In the genomic region with DNA sequence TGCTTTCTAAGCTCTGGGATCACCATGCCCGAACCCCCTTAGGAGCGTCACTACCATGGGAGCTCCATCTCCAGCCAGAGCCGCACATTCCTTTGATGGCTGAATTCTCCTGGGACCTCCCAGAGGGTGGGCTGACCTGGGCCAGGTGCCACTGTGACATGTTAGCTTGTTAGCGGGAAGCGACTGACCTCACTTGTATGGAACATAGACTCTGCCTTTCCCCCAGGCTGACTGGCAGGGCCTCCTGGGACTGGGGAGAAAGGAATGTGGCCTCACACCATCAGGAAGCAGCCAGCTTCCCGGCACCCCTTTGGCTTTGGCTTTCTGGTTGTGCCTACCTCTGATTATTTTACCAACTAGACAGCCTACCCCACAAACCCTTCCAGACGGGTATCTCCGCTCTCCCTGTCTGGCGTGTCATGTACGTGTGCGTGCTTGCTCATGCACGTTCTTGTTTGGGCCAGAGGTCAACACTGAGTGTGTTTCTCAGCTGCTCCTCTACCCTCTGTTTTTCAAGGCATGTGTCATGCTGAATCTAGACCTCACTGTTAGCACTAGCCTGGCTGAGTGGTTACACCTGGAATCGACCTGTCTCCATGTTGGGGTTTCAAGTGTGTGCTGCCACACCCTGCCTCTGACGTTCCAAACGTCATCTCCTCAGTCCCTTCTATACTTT, we compare ENCODE assay signal across 10 mouse cellular contexts.
DNase-seq lines count a peak whose midpoint lies in the region; ATAC-seq and TF ChIP-seq lines count a peak whose summit lies in the region.
"Had no signal": no experiment of that assay in that cellular context is flagged by ENCODE, and none has a peak within 500 bp of the region (broad histone marks: within the 10 kb centered on the region; RNA-seq: fewer than 3 reads in every experiment).

No protein-coding gene starts in this region.

- peaks cover 12% of the 10 kb centered on the region; the same call in 1 of the 2 replicates for H3K27me3 ChIP-seq in lung, embryonic 16.5 days (ENCODE audit: control insufficient read depth, insufficient read depth, low read depth, low read length)
- H3K27me3 ChIP-seq in heart, embryonic 13.5 days (replicated peaks): no peaks in the 10 kb centered on the region
- no peaks in the 10 kb centered on the region for H3K27me3 ChIP-seq in stomach, embryonic 15.5 days (replicated peaks)

- no peak for ATAC-seq in lung, embryonic 16.5 days (ENCODE audit: low read depth)
- no peak for ATAC-seq in heart, embryonic 13.5 days (ENCODE audit: extremely low read depth, insufficient number of reproducible peaks, low FRiP score, low TSS enrichment)
- ATAC-seq in stomach, embryonic 15.5 days (ENCODE audit: insufficient read depth, low FRiP score, low read depth): no peak
- ATAC-seq: forebrain, embryonic 16.5 days had no signal

- no peaks in the 10 kb centered on the region for H3K9me3 ChIP-seq in lung, embryonic 16.5 days (ENCODE audit: control insufficient read depth, low read length)
- H3K9me3 ChIP-seq in heart, embryonic 13.5 days: no peaks in the 10 kb centered on the region
- no peaks in the 10 kb centered on the region for H3K9me3 ChIP-seq in stomach, embryonic 15.5 days

- peaks cover 51% of the 10 kb centered on the region for H3K4me1 ChIP-seq in lung, embryonic 16.5 days (replicated peaks; ENCODE audit: control insufficient read depth, insufficient read depth, low read length)
- H3K4me1 ChIP-seq in lung, adult 2 months (ENCODE audit: control insufficient read depth, insufficient read depth, low read length): peaks cover 25% of the 10 kb centered on the region
- H3K4me1 ChIP-seq in heart, embryonic 13.5 days: peaks cover 89% of the 10 kb centered on the region
- peaks cover 41% of the 10 kb centered on the region for H3K4me1 ChIP-seq in stomach, embryonic 15.5 days

- TF ChIP-seq POLR2A in lung, adult 2 months (IDR thresholded peaks at IDR 0.05; ENCODE audit: borderline replicate concordance, extremely low read depth, low read depth, low read length): no peak

- H3K4me2 ChIP-seq in lung, embryonic 16.5 days (ENCODE audit: low read depth, low read length): no peak overlapping the region
- H3K4me2 ChIP-seq in heart, embryonic 13.5 days: no peak overlapping the region
- no peak overlapping the region for H3K4me2 ChIP-seq in stomach, embryonic 15.5 days

- 0 out of 2 replicates have a peak, but pooled peaks cover 4% of the 10 kb centered on the region for H3K36me3 ChIP-seq in lung, embryonic 16.5 days (ENCODE audit: control insufficient read depth, insufficient read depth, low read length)
- H3K36me3 ChIP-seq in heart, embryonic 13.5 days: peaks cover 42% of the 10 kb centered on the region
- peaks cover 10% of the 10 kb centered on the region for H3K36me3 ChIP-seq in stomach, embryonic 15.5 days

- no peak for TF ChIP-seq CTCF in lung, adult 2 months (IDR thresholded peaks at IDR 0.05; ENCODE audit: insufficient read depth, low read length)

- DNase-seq in lung, adult 2 months: no peak
- DNase-seq in kidney, postnatal 14 days: peak; percentile 53
- no peak for DNase-seq in thymus, postnatal 0 days (ENCODE audit: low spot score)
- DNase-seq in cerebellum, adult 11-12 months: no peak
- no peak for DNase-seq in right cerebral cortex, postnatal 10 days (ENCODE audit: low spot score in 2 of 2)
- DNase-seq: right cerebral cortex, postnatal 25 days had no signal

- WGBS in lung, embryonic 16.5 days: 45% methylated on average over 15 of the region's 15 CpGs
- WGBS in lung, adult 2 months: 62% methylated on average over 15 of the region's 15 CpGs
- 55% methylated on average over 15 of the region's 15 CpGs for WGBS in heart, embryonic 13.5 days
- 55% methylated on average over 15 of the region's 15 CpGs for WGBS in stomach, embryonic 15.5 days

- peak overlapping the region; percentile 88 for H3K27ac ChIP-seq in lung, embryonic 16.5 days (ENCODE audit: low read length)
- H3K27ac ChIP-seq in heart, embryonic 13.5 days (replicated peaks): peak overlapping the region; percentile 91
- peak overlapping the region; percentile 94 for H3K27ac ChIP-seq in stomach, embryonic 15.5 days

- no peak overlapping the region for H3K9ac ChIP-seq in lung, embryonic 16.5 days (ENCODE audit: low read length)
- H3K9ac ChIP-seq in heart, embryonic 13.5 days: no peak overlapping the region
- no peak overlapping the region for H3K9ac ChIP-seq in stomach, embryonic 15.5 days

- H3K4me3 ChIP-seq in lung, embryonic 16.5 days (ENCODE audit: low read length): no peak overlapping the region
- H3K4me3 ChIP-seq in lung, adult 2 months (replicated peaks; ENCODE audit: extremely low read depth, low read depth, low read length): no peak overlapping the region
- H3K4me3 ChIP-seq in heart, embryonic 13.5 days: no peak overlapping the region
- no peak overlapping the region for H3K4me3 ChIP-seq in stomach, embryonic 15.5 days (replicated peaks)
